12 mouse cellular contexts compared by ENCODE assay signal in genomic region chr1:153000486-153001228, GRCm38 (mm10). TPM values are rescaled to one million over a fixed set of nuclear protein-coding genes. Genes with fewer than 3 reads are reported as not detected.
DNase-seq lines count a peak whose midpoint lies in the region; ATAC-seq and TF ChIP-seq lines count a peak whose summit lies in the region.
"Had no signal": no experiment of that assay in that cellular context is flagged by ENCODE, and none has a peak within 500 bp of the region (broad histone marks: within the 10 kb centered on the region; RNA-seq: fewer than 3 reads in every experiment).

No protein-coding gene starts in this region.

- DNase-seq in heart, postnatal 14 days = peak; percentile 26 to 45
- DNase-seq in heart, adult 9 months (ENCODE audit: low spot score in 2 of 2) = no peak
- DNase-seq in cerebellum, adult 18-20 months = peak; percentile 95 to 98
- DNase-seq in layer of hippocampus, adult 18-20 months (ENCODE audit: low spot score in 2 of 2) = peak; percentile 56 to 86
- peak; percentile 65 for DNase-seq in left cerebral cortex, postnatal 4 days
- no peak for DNase-seq in thymus, postnatal 36 days
- no peak for DNase-seq in midbrain, embryonic 14.5 days
- no peak for DNase-seq in stomach, postnatal 0 days (ENCODE audit: low spot score)

- no peaks in the 10 kb centered on the region for H3K27me3 ChIP-seq in midbrain, embryonic 14.5 days (ENCODE audit: control insufficient read depth, insufficient read depth, low read length)
- H3K27me3 ChIP-seq in stomach, postnatal 0 days (ENCODE audit: control insufficient read depth, insufficient read depth, low read length) = no peaks in the 10 kb centered on the region
- H3K27me3 ChIP-seq: embryonic facial prominence, embryonic 15.5 days; kidney, embryonic 15.5 days; stomach, embryonic 15.5 days had no signal

- intact Hi-C loops in heart, postnatal 14 days (cut with DNase I) = no loop called here
- intact Hi-C loops in left cerebral cortex, postnatal 4 days (cut with DNase I) = no loop called here

- no peak for TF ChIP-seq EP300 in stomach, postnatal 0 days (optimal IDR thresholded peaks at IDR 0.05)

- no peak for ATAC-seq in midbrain, embryonic 14.5 days (ENCODE audit: low FRiP score, low TSS enrichment)
- ATAC-seq in stomach, postnatal 0 days (ENCODE audit: low FRiP score, low TSS enrichment) = no peak

- H3K4me1 ChIP-seq in midbrain, embryonic 14.5 days (ENCODE audit: control insufficient read depth, insufficient read depth, low read length) = no peaks in the 10 kb centered on the region
- H3K4me1 ChIP-seq in stomach, postnatal 0 days (replicated peaks; ENCODE audit: control insufficient read depth, insufficient read depth) = no peaks in the 10 kb centered on the region
- H3K4me1 ChIP-seq: kidney, embryonic 15.5 days; stomach, embryonic 15.5 days had no signal

- no peak overlapping the region for H3K27ac ChIP-seq in midbrain, embryonic 14.5 days (replicated peaks; ENCODE audit: low read depth, low read length)
- H3K27ac ChIP-seq in stomach, postnatal 0 days (replicated peaks) = no peak overlapping the region
- H3K27ac ChIP-seq: embryonic facial prominence, embryonic 15.5 days; kidney, embryonic 15.5 days; stomach, embryonic 15.5 days had no signal

- TF ChIP-seq CTCF in stomach, postnatal 0 days (IDR thresholded peaks at IDR 0.05; ENCODE audit: low read depth) = no peak

- H3K9me3 ChIP-seq in midbrain, embryonic 14.5 days (ENCODE audit: control insufficient read depth, low read length) = no peaks in the 10 kb centered on the region
- H3K9me3 ChIP-seq in stomach, postnatal 0 days (ENCODE audit: control insufficient read depth, low read length) = no peaks in the 10 kb centered on the region
- H3K9me3 ChIP-seq: embryonic facial prominence, embryonic 15.5 days; kidney, embryonic 15.5 days; stomach, embryonic 15.5 days had no signal

- H3K36me3 ChIP-seq in midbrain, embryonic 14.5 days (ENCODE audit: control insufficient read depth, insufficient read depth, low read length) = no peaks in the 10 kb centered on the region
- no peaks in the 10 kb centered on the region for H3K36me3 ChIP-seq in stomach, postnatal 0 days (ENCODE audit: control insufficient read depth, insufficient read depth, low read length)
- H3K36me3 ChIP-seq: embryonic facial prominence, embryonic 15.5 days; kidney, embryonic 15.5 days; stomach, embryonic 15.5 days had no signal

- H3K9ac ChIP-seq in midbrain, embryonic 14.5 days (replicated peaks; ENCODE audit: low read length) = no peak overlapping the region
- no peak overlapping the region for H3K9ac ChIP-seq in stomach, postnatal 0 days (ENCODE audit: low read length)
- H3K9ac ChIP-seq: embryonic facial prominence, embryonic 15.5 days; kidney, embryonic 15.5 days; stomach, embryonic 15.5 days had no signal

- no peak overlapping the region for H3K4me3 ChIP-seq in midbrain, embryonic 14.5 days (replicated peaks; ENCODE audit: low read depth, low read length)
- no peak overlapping the region for H3K4me3 ChIP-seq in stomach, postnatal 0 days (ENCODE audit: low read depth, low read length)
- H3K4me3 ChIP-seq: embryonic facial prominence, embryonic 15.5 days; kidney, embryonic 15.5 days; stomach, embryonic 15.5 days had no signal

- WGBS in midbrain, embryonic 14.5 days = 90% methylated on average over 6 of the region's 6 CpGs
- 79% methylated on average over 6 of the region's 6 CpGs for WGBS in stomach, postnatal 0 days

- H3K4me2 ChIP-seq in midbrain, embryonic 14.5 days (ENCODE audit: low read length) = no peak overlapping the region
- no peak overlapping the region for H3K4me2 ChIP-seq in stomach, postnatal 0 days (replicated peaks; ENCODE audit: low read depth)
- H3K4me2 ChIP-seq: embryonic facial prominence, embryonic 15.5 days; kidney, embryonic 15.5 days; stomach, embryonic 15.5 days had no signal

RNA-seq across cellular contexts. Expression of gene Nmnat2, which starts 45.9 kb away (rescaled TPM):
- total RNA-seq in heart, postnatal 14 days (2021) = 1 to 10 TPM in 1 of 2 experiments, under 1 TPM in 1; 0.61 to 1.0 TPM
- total RNA-seq in layer of hippocampus, adult 18-20 months (2021) = 100 to 1,000 TPM; 136 to 152 TPM
- 100 to 1,000 TPM; 152 to 155 TPM for total RNA-seq in left cerebral cortex, postnatal 4 days (2021)
- polyA plus RNA-seq in midbrain, embryonic 14.5 days (2014; fragmentation: Nextera tagmentation; extraction: Ambion mirVana) = 83.2 and 93.7 TPM in 2 replicates
- polyA plus RNA-seq in stomach, postnatal 0 days (2015; fragmentation: Nextera tagmentation; extraction: Ambion mirVana) = 1.2 and 1.3 TPM in 2 replicates
- total RNA-seq: hematopoietic stem cell, adult 5-6 weeks had no signal

Comparison
In these comparisons a context has a peak if more than half of its experiments do, and no peak if none do; other contexts are left out.
1. DNase-seq: peak in heart, postnatal 14 days (2 of 2), cerebellum, adult 18-20 months (2 of 2), layer of hippocampus, adult 18-20 months (2 of 2) and left cerebral cortex, postnatal 4 days (single experiment); none in heart, adult 9 months (0 of 2), thymus, postnatal 36 days (0 of 2), midbrain, embryonic 14.5 days (single experiment) and stomach, postnatal 0 days (single experiment).
2. RNA of gene Nmnat2, which starts 45.9 kb away (total RNA-seq): 152 to 155 TPM in left cerebral cortex, postnatal 4 days and 136 to 152 TPM in layer of hippocampus, adult 18-20 months; 0.61 to 1.0 TPM in heart, postnatal 14 days; every median in the first group is over 10 times any median in the second.